Mouse (Mus musculus) adrenal gland, postnatal 10 days (tissue): ENCODE data around the gene Spib. TPM values are rescaled to one million over a fixed set of nuclear protein-coding genes. Genes with fewer than 3 reads are reported as not detected.
A peak's percentile ranks its signal among the peaks of the same experiment; 100 is the strongest.

ENCODE experiments used
- DNase-seq: peaks from one replicate; pipeline ENCODE4 v3.0.0; 2021; ENCODE audit warnings: mixed read lengths
- total RNA-seq, 2 experiments: library from RNA; stranded (reverse); gene quantifications; 2 replicates each; pipeline ENCODE4 v1.2.3; 2021

The Spib gene
- total RNA-seq, 2 experiments from 2014 or later, result 6.5 to 7.3 TPM

- no peak for DNase-seq
Observed at GRCm38 (mm10) chr7:44526414-44527154, 5.3 kb downstream of the Spib start.

DNA sequence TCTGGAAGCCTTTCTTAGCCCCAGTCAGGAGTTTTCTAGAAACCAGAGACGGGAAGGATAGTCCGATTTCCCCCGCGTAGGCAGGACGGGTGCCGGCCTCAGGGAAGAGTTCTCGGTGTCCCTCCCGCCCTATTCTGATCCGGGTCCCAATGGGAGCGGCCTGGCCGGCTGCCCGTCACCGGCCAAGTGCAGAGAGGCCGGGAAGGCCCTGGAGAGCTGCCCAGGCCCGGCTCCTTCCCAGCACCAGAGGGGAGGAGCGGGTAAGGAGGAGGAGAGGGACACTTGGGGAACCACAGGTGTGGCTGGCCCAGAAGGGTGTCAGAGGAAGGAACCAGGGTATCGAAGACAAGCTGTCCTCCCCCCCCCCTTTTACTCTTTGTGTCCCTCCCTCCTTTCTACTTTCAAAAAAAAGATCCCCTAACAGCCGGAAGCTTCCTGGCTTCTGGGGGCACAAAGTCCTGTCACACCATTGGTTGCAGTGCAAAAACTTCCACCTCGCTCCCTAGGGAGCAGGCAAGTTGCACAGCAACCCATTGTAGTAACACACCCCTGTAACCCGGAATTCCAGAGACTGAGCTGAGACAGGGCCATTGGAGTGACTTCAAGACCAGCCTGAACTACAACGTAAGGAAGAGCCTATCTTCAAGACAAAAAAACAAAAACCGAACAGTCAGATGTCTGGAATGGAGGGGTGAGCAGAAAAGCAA lies 6.6 kb downstream of the Spib start:
- peak; percentile 95 for DNase-seq

- no peak for DNase-seq
Observed at GRCm38 (mm10) chr7:44524502-44524901, 7.4 kb downstream of the Spib start, which contains the start of gene Mybpc2. Mybpc2 (minus strand) TSS chr7:44524656.

GRCm38 (mm10) chr7:44523056-44523455 lies 8.8 kb downstream of the Spib start:
- no peak for DNase-seq

- DNase-seq, result peak; percentile 77
Observed at GRCm38 (mm10) chr7:44521710-44522109, 10.2 kb downstream of the Spib start.

DNA sequence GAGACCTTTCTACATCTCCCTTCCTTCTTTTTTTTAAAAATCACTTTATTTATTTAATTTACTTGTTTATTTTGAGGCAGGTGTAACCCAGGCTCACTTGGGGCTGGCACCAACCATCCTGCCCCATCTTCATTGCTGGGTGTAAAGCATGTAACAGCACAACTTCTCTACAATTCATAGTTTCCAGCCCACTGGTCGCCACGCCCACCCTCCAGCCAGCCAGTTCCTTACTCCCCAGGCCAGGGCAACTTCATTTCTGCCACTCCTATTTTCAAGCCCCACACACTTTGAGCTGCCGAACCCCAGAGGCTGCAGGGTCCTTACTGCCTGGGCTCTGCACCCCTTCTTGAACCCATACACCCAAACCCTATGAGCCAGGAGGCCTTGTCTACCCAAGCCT lies 10.9 kb downstream of the Spib start:
- DNase-seq, result no peak

- DNase-seq, result no peak
Observed at GRCm38 (mm10) chr7:44519240-44519913, 12.5 kb downstream of the Spib start.

GRCm38 (mm10) chr7:44507491-44507890 lies 24.4 kb downstream of the Spib start:
- DNase-seq, result no peak

DNA sequence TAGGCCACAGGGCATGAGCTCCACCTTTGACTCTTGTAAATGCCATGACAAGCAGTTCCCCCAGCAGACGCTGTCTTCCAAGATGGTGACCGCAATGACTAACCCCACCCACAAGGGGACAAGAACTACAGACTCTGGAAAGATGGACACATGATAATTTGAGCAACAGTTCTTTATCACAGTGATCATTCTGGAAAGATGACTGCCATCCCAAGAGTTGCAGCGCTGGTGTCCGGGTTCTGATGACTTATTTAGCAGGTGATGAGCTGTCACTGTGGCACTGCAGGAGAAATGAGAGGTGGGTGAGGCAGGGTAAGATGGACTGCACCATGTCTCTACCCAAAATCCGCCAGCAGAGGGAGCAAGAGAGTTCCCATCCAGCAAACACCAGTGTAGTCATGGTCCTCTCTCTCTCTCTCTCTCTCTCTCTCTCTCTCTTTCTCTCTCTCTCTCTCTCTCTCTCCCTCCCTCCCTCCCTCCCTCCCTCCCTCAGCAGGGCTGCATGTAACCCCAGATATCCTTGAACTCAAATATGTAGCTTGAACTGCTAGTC lies 30.2 kb downstream of the Spib start:
- peak; percentile 80 for DNase-seq

DNA sequence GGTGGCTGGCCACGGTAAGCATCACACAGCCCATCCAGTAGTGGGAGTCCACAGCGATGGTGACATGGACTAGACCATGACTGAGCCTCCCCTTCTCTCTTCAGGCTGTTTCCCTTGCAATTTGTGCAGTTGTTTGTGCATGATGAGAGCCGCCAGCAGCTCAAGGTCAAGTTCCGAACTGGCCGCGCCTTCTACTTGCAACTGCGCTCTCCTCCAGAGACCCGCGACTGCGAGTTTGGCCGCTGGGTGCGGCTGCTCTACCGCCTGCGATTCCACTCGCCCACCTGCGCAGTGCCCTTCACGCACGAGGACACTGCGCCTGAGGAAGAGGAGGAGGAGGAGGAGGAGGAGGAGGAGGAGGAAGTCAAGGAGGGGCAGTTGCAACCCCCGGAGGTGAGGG lies 31.8 kb downstream of the Spib start:
- no peak for DNase-seq

GRCm38 (mm10) chr7:44498922-44499321 lies 32.9 kb downstream of the Spib start:
- no peak for DNase-seq

DNA sequence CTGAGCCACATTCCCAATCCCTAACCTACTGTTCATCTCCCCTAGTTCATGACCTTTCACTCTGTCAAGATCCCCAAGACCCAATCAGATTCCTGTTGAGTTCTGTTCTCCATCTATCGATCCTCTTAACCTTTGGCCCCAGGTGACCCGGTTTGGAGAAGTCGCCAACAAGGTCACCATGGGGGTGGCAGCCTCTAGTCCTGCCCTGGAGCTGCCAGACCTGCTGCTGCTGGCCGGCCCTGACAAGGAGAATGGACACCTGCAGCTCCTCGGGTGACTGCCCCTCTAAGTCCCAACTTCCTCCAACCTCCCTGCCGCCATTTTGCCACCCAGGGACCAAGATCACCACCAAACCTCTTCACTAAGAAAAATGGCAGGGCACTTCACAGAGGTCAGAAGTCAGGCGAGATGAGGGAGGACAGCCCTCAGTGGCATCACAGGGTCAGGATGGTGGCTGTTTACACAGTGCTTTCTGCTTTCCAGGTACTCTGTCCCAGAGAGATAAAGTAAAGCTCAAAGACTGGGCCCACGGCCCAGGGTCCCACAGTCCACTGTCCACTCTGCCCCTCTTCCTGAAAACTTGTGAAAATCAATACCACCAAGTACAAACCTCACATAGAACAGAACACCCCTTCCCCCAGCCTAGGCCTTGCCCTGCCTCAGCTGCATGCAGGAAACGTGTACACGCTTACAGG lies 34.4 kb downstream of the Spib start:
- no peak for DNase-seq

DNA sequence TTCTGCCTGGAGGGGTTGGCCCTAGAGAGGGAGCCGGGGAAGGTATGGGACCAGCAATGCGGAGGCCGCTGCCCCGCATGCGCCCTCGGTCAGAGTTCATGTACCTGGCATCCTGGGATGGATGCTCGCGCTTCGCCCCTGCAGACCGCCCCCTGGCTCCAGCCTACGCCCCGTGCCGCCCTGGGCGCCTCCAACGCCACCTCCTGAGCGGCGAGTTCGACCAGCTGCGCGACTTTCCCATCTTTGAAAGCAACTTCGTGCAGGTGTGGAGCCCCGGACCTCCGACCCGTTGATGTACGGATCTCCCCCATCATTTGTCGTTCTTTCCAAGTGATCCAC lies 35.1 kb downstream of the Spib start:
- no peak for DNase-seq

GRCm38 (mm10) chr7:44495992-44496770 lies 35.7 kb downstream of the Spib start, which contains the start of the genes Emc10 and Fam71e1:
Emc10 (minus strand) TSS chr7:44496529.
Fam71e1 (plus strand) TSS chr7:44496581.
- DNase-seq, result peak; percentile 99

- DNase-seq, result no peak
Observed at GRCm38 (mm10) chr7:44495086-44495485, 36.8 kb downstream of the Spib start.

DNA sequence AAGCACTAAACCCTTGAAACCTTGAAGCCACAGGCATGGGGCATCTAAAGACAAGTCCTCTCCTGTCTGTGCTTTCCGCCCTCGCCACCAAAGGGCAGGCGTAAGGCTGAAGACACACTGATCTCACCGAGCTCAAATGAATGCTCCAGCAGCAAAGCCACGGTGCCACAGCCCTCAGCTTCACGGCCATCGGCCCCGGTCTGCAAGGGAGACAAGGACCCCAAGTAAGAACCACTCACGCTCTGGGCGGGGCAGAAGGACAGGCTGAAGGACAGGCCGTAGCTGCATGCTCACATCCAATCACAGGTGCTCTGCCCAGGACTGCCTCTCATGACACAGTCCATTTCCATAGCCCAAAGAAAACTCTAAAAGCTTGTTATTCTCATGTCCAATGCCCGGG lies 37.2 kb downstream of the Spib start:
- no peak for DNase-seq

GRCm38 (mm10) chr7:44492166-44492826 lies 39.6 kb downstream of the Spib start:
- no peak for DNase-seq

DNA sequence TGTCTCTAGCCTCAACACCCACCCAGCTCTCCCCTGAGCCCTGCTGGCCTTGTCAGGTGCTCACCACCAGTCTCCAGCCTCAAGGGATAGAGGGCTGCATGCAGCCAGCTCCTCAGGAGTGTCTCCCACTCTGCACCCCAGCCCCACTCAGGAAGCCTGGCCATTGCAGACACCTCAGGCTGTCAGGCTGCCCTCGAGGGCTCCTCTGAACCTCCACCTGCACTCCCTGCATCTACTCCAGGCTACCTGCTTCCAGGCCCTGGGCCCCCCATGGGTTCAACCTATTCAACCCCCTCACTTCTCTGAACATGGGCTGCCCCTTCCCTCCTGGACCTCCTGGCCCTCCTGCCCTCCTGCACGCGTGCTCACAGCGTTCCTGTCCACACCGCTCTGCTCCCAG lies 40.5 kb downstream of the Spib start:
- DNase-seq, result no peak

DNA sequence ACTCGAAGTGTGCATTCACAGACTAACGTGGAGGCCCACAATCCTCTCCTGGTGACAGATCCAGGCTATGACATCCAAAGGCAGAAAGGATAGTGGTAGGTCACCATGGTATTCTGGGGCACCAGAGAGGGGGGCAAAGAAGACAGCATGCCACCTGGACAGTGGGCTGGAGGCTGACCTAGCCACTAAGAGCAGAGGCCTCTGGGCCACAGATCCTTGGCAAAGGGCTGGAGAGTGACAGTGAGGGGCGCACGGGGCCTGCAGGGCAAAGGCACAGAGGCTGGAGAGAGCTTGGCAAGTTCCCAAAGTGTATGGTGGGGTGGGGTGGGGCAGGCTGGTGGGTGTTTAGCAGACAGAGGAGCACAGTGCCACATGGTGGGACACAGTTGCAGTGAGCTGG lies 41.6 kb downstream of the Spib start:
- no peak for DNase-seq

- no peak for DNase-seq
Observed at GRCm38 (mm10) chr7:44488545-44488944, 43.3 kb downstream of the Spib start.

DNA sequence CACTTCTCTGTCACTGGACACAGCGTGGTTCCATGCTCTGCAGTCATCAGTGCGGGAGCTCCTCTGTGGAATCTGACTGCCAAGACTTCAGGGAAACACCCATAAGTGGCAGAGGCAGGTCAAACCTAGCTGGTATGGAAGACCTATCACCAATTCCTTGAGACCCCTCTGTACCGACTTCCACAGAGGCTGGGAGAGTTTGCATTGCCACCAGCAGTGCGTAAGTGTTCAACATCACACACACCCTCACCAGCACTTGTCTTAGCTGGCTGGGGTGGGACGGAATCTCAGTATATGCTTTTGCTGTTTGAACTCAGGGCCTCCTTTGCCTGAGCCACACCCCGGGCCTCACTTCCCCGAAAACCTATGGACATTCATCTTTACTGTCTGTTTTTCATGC lies 43.9 kb downstream of the Spib start:
- no peak for DNase-seq
